Mouse (Mus musculus): ENCODE data around the gene Foxred2.

Foxred2 gene

DNA sequence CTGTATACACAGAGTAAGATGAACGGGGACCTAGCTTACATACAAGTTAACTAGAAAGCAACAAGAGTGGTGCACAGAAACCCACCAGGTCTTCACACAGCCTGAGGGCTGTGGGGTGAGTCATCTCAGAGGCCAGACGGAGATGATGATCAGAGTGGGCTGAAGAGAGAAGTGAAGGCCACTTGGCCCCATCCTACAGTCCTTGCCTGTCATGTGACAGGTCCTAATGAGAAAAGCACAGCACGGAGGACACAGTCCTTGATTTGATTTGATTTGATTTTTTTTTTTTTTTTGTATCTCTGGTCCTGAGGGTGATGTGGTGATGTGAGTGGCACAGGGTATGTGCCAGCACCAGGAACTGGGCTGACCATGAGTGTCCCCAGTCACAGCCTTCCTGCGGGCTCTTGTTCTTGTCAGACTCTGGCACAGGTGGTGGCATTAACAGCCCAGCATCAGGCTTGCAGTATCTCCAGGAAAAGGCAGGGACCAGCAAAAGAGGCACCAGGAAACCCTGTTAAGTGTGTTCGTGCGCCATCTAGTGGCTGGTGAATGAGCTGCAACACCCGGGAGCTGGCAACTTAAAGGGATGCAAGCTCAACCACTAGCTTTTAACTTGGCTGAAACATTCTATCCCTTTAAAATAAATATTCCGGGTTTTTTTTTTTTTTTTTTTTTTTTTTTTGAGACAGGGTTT is 39.5 kb downstream of the Foxred2 start:
- DNase-seq (ENCODE audit: low spot score): peak; percentile 79

DNA sequence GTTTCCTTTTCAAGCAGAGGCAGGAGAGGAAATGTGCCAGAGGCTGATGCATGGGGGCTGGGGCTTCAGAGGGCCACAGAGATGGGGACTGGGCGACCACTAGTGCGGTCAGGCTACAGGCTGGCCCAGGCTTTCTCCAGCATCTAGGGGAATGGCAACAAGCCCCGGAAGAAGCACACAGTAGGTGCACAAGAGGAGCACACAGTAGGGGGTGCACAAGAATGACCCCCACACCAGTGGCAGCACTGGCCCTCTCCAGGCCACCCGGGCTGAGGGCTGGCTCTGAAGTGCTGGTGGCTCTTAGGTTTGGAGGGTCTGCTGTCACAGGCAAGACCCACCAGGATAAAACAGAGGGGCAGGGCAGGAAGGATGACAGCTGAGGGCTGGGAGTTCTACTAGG is 41.2 kb downstream of the Foxred2 start:
- DNase-seq (ENCODE audit: low spot score): no peak

DNA sequence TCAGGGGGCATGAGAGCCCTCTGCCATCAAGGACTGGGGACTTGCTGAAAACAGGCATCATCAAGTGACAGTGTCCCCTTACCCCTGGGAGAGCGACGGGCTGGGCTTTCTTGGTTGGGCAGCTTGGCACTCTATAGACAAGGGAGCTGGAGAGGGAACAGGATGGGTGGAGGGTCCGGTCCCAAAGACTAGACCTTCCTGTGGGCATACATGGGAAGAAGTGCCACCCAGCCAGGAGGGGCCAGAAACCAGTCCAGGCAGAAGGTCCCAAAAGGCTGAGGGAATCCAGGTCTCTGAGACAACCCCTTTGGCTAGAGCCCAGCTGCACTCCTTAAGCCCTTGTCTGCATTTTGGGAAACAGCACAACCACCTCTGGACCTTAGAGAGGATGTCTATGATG is 42.0 kb downstream of the Foxred2 start:
- DNase-seq (ENCODE audit: low spot score): no peak

DNA sequence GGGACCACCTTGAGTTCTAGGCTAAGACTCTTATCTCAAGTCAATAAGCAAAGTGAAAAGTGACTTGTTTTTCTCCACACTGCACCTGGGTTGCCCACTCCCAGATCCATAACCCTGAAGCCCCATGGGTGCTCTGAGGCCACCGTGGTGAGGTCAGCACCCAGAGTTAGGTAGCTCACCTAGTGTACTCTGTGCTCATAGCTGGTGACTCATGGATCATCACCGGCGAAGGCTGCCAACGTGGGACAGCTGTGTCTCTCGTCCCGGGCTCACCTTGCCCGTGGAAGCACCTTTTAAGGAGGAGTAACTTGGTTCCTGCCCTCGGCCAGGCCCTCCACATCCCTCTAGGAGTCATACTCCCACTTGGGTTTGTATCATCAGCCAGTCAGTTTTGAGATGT is 43.5 kb downstream of the Foxred2 start:
- no peak for DNase-seq (ENCODE audit: low spot score)

DNA sequence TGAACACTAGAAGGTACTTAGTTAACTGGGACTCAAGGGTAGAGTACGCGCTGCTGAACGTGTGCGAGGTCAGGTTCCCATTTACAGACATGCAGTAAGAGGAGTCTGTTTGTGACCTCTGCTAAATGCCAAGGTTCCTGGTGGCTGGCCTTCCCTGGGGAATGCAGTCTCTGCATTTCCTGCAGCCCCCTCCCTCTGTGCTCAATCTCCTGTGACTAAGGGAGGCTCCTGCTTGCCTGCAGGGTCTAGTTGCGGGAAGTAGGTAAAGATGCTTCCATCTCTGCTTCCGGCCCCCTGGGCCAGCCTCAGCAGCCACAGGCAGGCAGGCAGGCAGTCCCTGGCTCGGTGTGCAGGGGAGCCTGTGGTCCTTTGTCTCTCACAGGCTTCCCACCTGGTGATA is 43.9 kb downstream of the Foxred2 start:
- no peak for DNase-seq (ENCODE audit: low spot score)

DNA sequence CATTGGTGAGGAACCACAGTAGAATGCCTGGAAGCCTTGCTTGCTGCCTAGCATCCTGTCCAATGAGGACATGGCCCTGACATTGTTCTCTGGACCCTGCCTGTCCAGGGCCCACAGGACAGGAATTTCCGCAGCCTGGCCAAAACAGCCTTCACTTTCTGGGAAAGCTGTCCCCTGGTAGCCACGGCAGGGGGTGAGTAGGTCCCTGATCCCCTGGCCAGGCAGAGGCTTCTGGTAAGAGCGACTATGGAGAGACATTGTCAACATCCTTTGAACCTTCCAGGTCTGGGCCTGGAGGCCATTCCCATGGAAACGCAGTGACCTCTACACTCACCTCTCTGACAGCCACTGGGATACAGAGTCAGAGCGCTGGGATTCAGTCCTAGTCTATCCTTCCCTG is 44.5 kb downstream of the Foxred2 start:
- no peak for DNase-seq (ENCODE audit: low spot score)

DNA sequence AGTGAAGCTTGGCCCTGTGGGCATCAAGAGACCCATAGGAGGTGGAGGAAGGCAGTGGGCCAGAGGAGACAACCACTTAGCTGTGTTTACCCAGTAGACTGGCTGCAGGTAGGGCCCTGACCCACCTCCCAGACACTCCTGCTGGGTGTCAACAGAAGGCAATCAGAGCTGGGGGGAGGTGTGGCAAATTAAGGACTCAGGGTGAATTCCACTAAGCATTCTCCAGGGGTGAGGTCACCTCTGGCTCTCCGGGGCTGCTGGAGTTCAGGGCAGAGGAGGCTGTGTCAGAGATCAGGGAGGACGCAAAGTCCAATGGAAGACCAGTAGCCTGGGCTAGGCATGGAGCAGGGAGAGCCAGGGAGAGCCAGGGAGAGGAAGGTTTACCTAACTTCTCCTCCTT is 45.5 kb downstream of the Foxred2 start:
- no peak for DNase-seq (ENCODE audit: low spot score)

DNA sequence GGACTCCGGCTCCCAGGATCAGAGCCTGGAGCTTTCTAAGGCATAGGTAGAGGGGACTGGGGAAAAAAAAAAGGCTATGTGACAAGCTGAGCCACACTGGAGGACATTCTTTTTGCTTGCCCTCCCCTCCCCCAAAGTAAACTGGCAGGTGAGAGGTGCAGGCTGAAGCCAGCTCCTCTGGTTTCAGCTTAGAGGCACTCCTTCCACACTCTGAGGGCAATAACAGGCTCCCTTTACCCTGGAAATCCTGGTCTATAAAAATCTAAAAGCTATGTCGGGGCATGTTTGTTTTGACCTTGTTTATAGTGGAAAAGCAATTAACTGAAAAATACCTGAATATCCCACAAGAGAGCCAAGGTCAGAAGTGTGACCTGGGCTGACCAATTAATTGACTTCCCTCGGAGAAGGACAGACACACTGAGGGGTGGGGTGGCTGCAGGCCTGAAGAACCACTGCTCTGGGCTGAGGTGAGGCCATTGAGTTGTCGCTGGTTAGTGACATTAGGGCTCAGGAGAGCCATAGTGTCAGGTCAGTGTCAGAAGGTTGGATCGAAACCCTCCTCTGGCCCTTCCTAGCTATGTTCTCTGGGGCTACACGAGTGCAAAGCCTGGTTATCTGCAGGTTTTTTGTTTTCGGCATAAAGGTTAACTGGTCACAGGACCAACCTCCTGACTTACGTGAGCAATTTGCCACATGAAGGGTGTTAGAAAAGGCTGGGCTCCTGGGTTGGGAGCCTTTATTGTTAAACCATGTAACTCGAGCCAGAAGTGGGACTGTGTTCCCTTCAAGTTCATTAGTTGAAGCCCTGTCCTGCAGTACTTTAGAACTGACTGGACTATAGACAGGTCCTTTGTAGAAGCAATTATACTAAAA is 48.6 kb downstream of the Foxred2 start:
- no peak for DNase-seq (ENCODE audit: low spot score)

DNA sequence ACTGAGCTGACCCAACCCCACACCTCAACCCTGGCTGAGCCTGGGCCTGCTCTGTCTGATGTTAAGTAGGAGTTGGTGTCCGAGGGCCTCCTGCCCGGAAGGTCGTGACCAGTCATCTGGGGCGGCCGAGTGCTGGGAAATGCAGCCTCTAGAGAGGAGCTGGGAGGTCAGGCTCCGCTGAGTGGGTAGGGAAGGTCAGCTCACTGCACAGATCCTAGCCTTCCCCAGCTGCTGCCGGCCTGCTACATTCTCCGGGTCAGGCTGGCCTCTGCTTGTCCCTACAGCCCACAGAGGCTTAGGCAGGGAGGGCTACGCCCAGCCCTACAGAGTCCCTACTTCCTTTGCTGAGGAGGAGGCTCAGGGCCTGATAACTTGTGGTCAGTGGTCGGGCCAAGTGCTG is 50.0 kb downstream of the Foxred2 start:
- no peak for DNase-seq (ENCODE audit: low spot score)

DNA sequence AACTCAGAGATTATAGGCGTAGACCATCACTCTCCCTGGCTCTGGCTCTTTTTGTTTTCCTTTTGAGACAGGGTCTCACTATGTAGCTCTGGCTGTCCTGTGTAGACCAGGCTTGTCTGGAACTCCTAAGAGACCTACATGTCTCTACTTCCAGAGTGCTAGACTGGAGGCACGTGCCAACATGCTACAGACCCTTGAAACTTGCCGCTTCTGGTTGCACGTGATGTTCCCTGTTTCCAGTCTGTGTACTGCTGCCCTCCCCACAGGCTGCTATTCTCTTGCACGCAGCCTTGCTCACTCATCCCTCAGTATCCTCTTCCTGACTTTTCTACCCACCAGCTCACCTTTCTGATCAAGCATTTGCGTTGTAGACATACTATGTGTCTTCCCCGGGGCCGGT is 50.4 kb downstream of the Foxred2 start:
- no peak for DNase-seq (ENCODE audit: low spot score)

DNA sequence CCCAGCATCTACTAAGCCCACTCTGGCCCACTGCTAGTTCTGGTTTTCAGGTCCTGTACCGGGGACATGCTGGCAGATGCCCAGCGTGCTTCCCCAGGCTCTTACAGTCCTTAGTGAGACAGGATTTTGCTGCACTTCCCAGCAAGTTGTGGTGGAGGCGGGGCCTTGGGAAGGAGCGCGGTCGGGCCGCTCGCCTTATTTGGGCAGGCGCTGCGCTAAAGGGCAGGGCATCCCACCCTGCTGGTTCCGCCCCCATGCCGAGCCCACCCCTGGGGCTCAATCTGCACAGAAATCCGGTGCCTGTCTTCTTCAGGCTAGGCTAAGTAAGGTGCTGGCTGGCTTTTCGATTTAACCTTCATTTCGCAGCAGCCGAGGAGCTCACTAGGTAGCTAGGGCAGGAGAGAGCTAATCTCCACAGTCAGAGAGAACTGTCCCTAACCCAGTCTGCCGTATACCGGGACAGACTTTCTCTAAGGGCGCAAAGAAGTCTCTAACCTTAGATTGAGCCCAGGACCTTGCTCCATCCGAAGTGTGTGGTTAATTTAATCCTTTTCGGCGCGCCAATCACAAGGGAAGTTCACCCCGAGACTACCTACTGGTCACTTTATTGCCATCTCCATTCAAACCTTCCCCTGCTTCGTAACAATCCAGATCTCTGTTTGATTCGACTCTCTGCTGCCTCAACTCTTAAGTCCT is 51.1 kb downstream of the Foxred2 start:
- no peak for DNase-seq (ENCODE audit: low spot score)

DNA sequence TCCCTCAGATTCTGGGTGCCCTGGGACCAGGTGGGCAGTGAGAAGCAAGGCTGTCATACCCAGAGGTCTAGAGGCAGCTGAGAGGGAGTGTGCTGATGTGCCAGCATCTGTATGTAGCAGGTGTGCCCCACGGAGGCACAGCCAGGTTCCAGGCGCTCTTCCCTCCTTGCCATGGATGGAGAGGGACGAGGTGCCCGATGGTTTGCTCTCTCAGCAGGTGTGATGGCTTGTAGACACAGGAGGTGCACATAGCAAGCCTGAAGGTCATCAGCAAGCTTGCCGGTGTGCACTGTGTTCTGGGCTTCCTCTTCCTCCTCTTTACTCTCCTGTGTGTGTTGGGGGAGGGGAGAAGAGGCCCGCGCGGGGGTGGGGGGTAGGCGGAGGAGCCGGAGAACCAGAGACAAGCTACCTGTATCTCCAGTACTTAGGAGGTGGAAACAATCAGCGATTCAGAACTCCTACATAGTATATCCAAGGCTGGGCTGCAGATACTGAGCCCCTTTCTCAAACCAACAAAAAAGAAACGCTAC is 52.1 kb downstream of the Foxred2 start:
- DNase-seq (ENCODE audit: low spot score): no peak

DNA sequence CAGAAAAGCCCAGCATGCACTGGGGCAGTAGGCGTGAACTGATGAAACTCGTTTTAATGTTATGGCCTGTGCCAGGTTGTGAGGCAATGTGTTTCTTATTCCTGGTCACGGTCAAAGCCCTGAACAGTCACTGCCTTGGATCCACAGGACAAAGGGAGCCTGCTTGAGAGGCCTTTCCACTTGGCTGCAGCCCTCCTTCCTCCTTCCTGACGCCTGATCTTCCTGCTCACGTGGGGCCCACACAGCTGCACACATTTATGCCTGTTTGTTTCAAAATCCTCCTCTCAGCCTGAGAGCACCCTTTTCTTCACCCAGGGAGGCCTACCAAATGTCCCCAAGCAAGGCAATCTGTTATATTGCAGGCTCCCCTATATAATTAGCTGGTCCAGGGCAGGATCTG is 53.3 kb downstream of the Foxred2 start:
- DNase-seq (ENCODE audit: low spot score): no peak

DNA sequence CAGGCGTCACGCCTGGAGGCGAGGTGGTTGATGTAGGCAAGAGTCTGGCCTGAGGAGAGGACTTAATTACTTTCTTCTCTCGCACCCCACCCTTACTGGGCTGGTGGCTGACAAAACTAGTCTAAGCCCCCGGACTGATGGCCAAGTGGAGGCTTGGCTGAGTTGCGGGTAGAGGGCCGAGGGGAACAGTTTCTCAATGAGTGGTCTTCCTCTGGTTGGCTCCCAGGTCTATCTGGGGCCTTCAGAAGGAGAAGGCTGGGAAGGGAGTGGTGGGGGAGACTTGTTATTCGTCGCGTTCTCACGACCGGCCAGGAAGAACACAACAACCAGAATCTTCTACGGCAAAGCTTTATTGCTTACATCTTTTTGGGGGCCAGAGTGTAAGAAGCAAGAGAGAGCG is 61.6 kb downstream of the Foxred2 start:
- DNase-seq (ENCODE audit: low spot score): no peak

DNA sequence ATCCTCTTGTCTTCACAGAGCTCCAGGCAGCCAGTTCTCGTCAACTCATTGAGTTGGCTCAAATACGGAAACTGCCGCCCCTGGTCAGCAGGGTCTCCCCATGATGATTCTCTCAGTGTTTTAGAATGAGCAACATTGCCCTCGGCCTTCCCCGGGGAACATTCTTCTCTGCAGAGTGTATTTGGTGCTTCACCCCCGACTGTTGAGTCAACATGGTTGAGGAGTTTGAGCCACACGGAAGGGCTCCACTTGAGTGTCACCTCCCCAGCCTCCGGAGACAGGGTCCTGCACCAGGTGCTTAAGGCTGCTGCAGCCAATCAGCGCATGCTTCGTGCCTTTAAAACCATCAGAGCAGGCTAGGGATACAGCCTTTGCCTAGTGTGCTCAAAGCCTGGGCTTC is 63.2 kb downstream of the Foxred2 start:
- DNase-seq (ENCODE audit: low spot score): no peak

DNA sequence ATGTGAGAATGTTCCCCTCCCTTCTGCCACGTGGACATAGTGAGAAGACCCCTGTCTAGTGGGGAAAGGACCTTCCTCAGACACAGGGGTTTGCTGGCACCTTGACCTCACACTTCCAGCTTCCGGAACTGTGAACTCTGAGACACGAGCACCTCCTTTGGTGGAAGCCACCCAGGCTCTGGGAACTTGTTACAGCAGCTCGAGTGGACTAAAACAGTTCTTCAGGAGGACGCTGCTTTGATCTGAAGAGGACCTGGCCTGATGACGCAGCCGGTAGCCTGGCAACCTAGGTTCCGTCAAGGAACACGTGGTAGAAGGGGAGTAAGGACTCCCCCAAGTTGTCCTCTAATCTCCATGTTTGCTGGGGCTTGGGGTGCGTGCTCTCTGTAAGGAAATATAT is 64.1 kb downstream of the Foxred2 start:
- DNase-seq (ENCODE audit: low spot score): no peak

DNA sequence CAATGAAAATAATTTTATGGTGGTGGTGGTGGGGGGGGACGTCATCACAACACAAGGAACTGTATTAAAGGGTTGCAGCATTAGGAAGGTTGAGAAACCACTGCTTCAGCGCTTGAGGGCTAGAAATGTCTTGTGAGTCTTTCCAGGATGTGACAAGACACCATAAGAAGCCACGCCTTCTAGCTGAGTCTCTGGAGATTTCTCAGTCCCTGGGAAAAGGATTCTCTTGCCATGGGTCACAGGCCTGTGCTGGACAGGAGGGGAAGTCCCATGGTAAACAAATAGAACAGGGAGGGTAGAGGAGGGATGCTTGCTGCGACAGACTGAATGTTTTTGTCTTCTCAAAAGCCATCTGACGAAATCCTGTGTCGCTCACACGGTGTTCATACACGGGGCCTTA is 64.8 kb downstream of the Foxred2 start:
- no peak for DNase-seq (ENCODE audit: low spot score)

All from c-Kit-positive CD71-positive TER-119-positive erythroid progenitor cells, embryonic 14.5 days (primary cell).